Mouse (Mus musculus): ENCODE data around the gene Snrpe. TPM values are rescaled to one million over a fixed set of nuclear protein-coding genes. Genes with fewer than 3 reads are reported as not detected.

Gene Snrpe
- total and polyA plus RNA-seq, 2 experiments from 2014 or later: 157 to 314 TPM

DNA sequence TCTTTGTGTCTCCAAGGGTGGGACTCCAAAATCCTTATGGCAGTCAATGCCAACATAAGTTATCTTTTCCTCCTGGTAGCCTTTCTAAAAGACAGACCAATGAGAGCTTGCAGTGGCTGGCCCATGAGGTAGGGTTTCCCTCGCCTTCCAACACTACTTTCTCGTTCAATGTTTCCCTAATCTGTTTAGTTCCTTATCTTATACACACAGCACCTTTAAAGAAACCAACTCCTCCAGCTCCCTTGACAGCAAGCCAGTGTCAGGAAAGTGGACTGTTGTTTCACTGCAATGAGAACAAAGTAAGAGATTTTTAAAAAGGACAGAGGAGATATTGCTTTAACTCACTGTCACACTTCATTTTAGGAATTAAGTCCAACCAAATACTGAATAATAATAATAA is 7.8 kb upstream of the Snrpe start:
- no peaks in the 10 kb centered on the region for H3K27me3 ChIP-seq (ENCODE audit: control insufficient read depth, insufficient read depth, low read length)
- no peak for ATAC-seq (ENCODE audit: insufficient read depth, low read depth)

DNA sequence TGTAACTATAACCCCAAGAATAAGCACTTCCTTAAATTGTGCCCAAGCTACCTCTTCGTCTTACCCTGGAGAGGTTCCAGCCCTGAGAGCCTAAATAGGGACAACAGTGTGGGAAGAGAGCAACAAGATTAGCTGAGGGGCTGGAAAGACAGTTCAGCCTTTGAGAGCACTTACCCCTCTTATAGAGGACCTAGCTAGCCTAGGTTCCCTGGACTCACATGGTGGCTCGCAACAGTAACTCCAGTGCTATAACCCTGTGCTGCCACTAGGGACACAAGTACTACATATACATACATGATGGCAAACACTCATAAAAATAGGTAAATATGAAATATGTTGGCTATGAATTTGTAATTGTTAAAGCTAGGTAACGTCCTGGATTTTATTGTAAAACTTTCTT is 3.7 kb upstream of the Snrpe start:
- no peak overlapping the region for H3K4me2 ChIP-seq (ENCODE audit: low read depth, low read length)
- 0 out of 2 replicates have a peak, but pooled peaks cover 4% of the 10 kb centered on the region for H3K4me1 ChIP-seq (ENCODE audit: control insufficient read depth, insufficient read depth)
- no peaks in the 10 kb centered on the region for H3K9me3 ChIP-seq (replicated peaks; ENCODE audit: control insufficient read depth, low read length)
- H3K36me3 ChIP-seq (replicated peaks; ENCODE audit: control insufficient read depth, insufficient read depth, low read length): peaks cover 22% of the 10 kb centered on the region
- H3K4me3 ChIP-seq (ENCODE audit: low read depth, low read length): no peak overlapping the region
- DNase-seq (ENCODE audit: low spot score) (no peak), ATAC-seq (ENCODE audit: insufficient read depth, low read depth) (no peak)
- no peaks in the 10 kb centered on the region for H3K27me3 ChIP-seq (ENCODE audit: control insufficient read depth, insufficient read depth, low read length)
- no peak overlapping the region for H3K27ac ChIP-seq (ENCODE audit: low read depth)
- TF ChIP-seq EP300 (IDR thresholded peaks at IDR 0.05; ENCODE audit: low read depth) (no peak), CTCF (IDR thresholded peaks at IDR 0.05; ENCODE audit: low read depth) (peak; percentile 28; the same call in 1 of the 2 replicates)
- WGBS: 69% methylated on average over 3 of the region's 3 CpGs
- H3K9ac ChIP-seq (replicated peaks; ENCODE audit: low read depth, low read length): no peak overlapping the region

More for the DNA sequence above, 7.8 kb upstream of the Snrpe start:
- no peak for DNase-seq (ENCODE audit: low spot score)
- Histone ChIP-seq H3K4me3 (ENCODE audit: low read depth, low read length) (no peak overlapping the region), H3K4me2 (ENCODE audit: low read depth, low read length) (no peak overlapping the region), H3K9me3 (replicated peaks; ENCODE audit: control insufficient read depth, low read length) (no peaks in the 10 kb centered on the region), H3K4me1 (ENCODE audit: control insufficient read depth, insufficient read depth) (no peaks in the 10 kb centered on the region), H3K9ac (replicated peaks; ENCODE audit: low read depth, low read length) (no peak overlapping the region), H3K27ac (ENCODE audit: low read depth) (no peak overlapping the region), H3K36me3 (replicated peaks; ENCODE audit: control insufficient read depth, insufficient read depth, low read length) (peaks cover 52% of the 10 kb centered on the region)
- WGBS: 28% methylated on average over 2 of the region's 2 CpGs
- TF ChIP-seq EP300 (IDR thresholded peaks at IDR 0.05; ENCODE audit: low read depth): no peak
- TF ChIP-seq CTCF (IDR thresholded peaks at IDR 0.05; ENCODE audit: low read depth): no peak

DNA sequence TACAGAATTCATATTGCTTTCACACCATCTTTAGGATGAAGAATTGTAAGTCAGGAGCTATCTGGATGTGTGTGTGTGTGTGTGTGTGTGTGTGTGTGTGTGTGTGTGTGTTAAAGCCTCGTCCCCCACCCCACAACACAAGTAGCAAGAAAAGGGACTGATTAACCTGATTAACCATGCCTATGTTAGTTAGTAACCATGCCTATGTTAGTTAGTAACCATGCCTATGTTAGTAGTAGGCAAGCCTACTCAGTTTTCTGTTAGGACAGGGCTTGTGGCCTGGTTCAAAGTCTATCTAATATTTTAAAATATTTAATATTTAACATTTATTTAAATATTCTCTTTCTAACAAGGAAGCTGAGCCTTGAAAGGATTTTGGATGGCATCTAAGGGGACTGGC is 1.3 kb upstream of the Snrpe start:
- H3K9ac ChIP-seq (replicated peaks; ENCODE audit: low read depth, low read length): no peak overlapping the region
- no peaks in the 10 kb centered on the region for H3K9me3 ChIP-seq (replicated peaks; ENCODE audit: control insufficient read depth, low read length)
- no peak overlapping the region for H3K4me3 ChIP-seq (ENCODE audit: low read depth, low read length)
- no peak for TF ChIP-seq CTCF (IDR thresholded peaks at IDR 0.05; ENCODE audit: low read depth)
- no peak for TF ChIP-seq EP300 (IDR thresholded peaks at IDR 0.05; ENCODE audit: low read depth)
- no peak for ATAC-seq (ENCODE audit: insufficient read depth, low read depth)
- no peak overlapping the region for H3K27ac ChIP-seq (ENCODE audit: low read depth)
- H3K36me3 ChIP-seq (replicated peaks; ENCODE audit: control insufficient read depth, insufficient read depth, low read length): peaks cover 23% of the 10 kb centered on the region
- 0 out of 2 replicates have a peak, but pooled peaks cover 4% of the 10 kb centered on the region for H3K4me1 ChIP-seq (ENCODE audit: control insufficient read depth, insufficient read depth)
- H3K4me2 ChIP-seq (ENCODE audit: low read depth, low read length): no peak overlapping the region
- DNase-seq (ENCODE audit: low spot score): no peak
- no peaks in the 10 kb centered on the region for H3K27me3 ChIP-seq (ENCODE audit: control insufficient read depth, insufficient read depth, low read length)
- 55% methylated on average over 1 of the region's 1 CpGs for WGBS

DNA sequence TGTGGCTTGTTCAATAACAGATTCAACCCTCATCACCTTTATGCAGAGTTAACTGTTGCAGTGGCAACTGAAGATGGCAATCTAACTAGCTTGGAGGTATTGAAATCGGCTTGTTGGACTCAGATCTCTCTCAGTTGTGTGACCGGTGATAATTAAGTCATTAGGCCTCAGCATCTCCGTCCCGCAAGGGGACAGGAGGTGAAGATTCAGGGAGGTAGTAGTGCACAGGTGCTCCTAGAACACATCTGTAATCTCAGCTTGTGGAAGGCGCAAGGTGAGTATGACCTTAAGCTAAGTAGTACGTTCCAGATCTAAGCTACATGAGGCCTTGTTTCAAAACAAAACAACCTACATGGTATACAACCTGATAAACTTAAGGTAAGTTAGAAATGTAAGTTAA is 510 bp upstream of the Snrpe start:
- Histone ChIP-seq H3K36me3 (replicated peaks; ENCODE audit: control insufficient read depth, insufficient read depth, low read length) (peaks cover 31% of the 10 kb centered on the region), H3K4me3 (ENCODE audit: low read depth, low read length) (no peak overlapping the region), H3K4me1 (ENCODE audit: control insufficient read depth, insufficient read depth) (0 out of 2 replicates have a peak, but pooled peaks cover 4% of the 10 kb centered on the region), H3K9me3 (replicated peaks; ENCODE audit: control insufficient read depth, low read length) (no peaks in the 10 kb centered on the region), H3K9ac (replicated peaks; ENCODE audit: low read depth, low read length) (no peak overlapping the region), H3K27ac (ENCODE audit: low read depth) (no peak overlapping the region), H3K4me2 (ENCODE audit: low read depth, low read length) (peak overlapping the region; percentile 1; the same call in 1 of the 2 replicates), H3K27me3 (ENCODE audit: control insufficient read depth, insufficient read depth, low read length) (no peaks in the 10 kb centered on the region)
- WGBS: 46% methylated on average over 6 of the region's 6 CpGs
- TF ChIP-seq CTCF (IDR thresholded peaks at IDR 0.05; ENCODE audit: low read depth) (no peak), EP300 (IDR thresholded peaks at IDR 0.05; ENCODE audit: low read depth) (no peak)
- ATAC-seq (ENCODE audit: insufficient read depth, low read depth) (no peak), DNase-seq (ENCODE audit: low spot score) (no peak)

DNA sequence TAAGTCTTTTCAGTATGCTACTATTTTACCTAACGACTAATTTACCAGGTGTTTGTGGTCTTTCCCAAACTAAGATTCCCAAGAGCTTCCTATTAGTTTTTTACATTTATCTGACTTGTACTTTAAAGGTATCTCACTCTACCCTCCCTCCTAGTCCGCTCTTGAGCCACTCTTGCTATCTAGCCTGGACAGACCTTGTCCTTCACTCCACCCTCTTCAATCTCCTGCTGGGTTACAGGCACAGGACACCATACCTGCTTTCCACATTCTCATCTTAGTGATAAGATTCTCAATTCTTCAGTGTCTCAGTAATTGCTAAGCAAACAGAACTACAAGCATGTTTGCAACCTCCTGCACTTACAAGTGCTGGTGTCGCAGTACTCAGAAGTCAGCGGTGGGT is 6.9 kb downstream of the Snrpe start:
- TF ChIP-seq CTCF (IDR thresholded peaks at IDR 0.05; ENCODE audit: low read depth): no peak
- no peak for TF ChIP-seq EP300 (IDR thresholded peaks at IDR 0.05; ENCODE audit: low read depth)
- Histone ChIP-seq H3K4me2 (ENCODE audit: low read depth, low read length) (no peak overlapping the region), H3K4me1 (ENCODE audit: control insufficient read depth, insufficient read depth) (no peaks in the 10 kb centered on the region), H3K36me3 (replicated peaks; ENCODE audit: control insufficient read depth, insufficient read depth, low read length) (peaks cover 64% of the 10 kb centered on the region), H3K27ac (ENCODE audit: low read depth) (no peak overlapping the region), H3K27me3 (ENCODE audit: control insufficient read depth, insufficient read depth, low read length) (no peaks in the 10 kb centered on the region), H3K4me3 (ENCODE audit: low read depth, low read length) (no peak overlapping the region), H3K9me3 (replicated peaks; ENCODE audit: control insufficient read depth, low read length) (no peaks in the 10 kb centered on the region), H3K9ac (replicated peaks; ENCODE audit: low read depth, low read length) (no peak overlapping the region)
- DNase-seq (ENCODE audit: low spot score) (no peak), ATAC-seq (ENCODE audit: insufficient read depth, low read depth) (no peak)
- 92% methylated on average over 4 of the region's 4 CpGs for WGBS
